Mouse (Mus musculus): Measurements from ENCODE around the gene Itln1. TPM values are rescaled to one million over a fixed set of nuclear protein-coding genes. Genes with fewer than 3 reads are reported as not detected.

The Itln1 gene
- polyA plus RNA-seq, 1 experiment, result not detected

DNA sequence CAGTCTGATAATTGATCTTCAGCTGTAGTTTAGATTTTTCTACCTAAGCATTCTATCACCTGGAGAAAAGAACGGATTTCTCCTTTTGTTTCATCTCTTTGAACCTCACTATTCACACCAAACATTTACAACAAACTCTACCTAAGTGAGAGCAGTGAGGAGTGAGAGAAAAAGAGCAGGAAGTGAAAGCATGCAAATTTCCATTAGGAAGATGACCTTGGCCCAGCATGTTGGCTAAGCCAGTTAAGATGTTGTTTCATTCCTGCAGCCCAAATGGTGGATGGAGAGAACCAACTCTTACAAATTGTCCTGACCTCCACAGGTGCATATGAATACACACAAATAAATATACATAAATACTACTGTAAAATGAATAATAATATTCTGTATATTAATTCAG lies 5.6 kb upstream of the Itln1 start:
- TF ChIP-seq GATA1 (IDR thresholded peaks at IDR 0.05; ENCODE audit: low read length), result no peak

DNA sequence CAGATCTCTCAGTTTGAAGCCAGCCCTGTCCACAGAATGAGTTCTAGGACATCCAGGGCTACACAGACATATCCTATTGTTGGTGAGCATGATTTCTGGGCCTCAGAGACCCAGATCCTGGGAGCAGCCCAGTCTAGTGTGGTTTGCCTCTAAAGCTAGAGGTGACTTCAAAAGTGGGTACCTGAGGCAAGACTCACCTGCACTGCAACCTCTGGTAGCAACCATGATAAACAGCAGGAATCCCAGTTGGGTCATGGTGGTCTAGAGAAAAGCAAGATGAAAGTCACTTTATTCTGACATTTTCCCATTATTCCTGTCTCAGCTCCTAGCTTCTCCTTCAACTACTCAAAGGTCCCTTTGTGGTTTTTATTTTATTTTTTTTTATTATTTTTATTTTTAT lies 537 bp downstream of the Itln1 start:
- no peak for TF ChIP-seq GATA1 (IDR thresholded peaks at IDR 0.05; ENCODE audit: low read length)

DNA sequence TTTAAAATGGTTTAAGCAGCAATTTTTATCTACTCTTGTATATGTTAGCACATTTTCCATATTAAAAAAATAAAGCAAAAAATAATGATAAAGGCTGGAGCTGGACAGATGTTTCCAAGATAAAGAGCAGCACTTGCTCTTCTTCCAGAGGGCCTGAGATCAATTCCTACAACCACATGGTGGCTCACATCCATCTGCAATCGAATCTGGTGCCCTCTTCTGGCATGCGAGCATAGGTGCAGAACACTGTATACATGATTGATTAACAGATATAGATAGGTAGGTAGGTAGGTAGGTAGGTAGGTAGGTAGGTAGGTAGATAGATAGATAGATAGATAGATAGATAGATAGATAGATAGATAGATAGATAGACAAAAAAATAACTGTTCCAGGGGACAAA lies 2.3 kb downstream of the Itln1 start:
- no peak for TF ChIP-seq GATA1 (IDR thresholded peaks at IDR 0.05; ENCODE audit: low read length)

DNA sequence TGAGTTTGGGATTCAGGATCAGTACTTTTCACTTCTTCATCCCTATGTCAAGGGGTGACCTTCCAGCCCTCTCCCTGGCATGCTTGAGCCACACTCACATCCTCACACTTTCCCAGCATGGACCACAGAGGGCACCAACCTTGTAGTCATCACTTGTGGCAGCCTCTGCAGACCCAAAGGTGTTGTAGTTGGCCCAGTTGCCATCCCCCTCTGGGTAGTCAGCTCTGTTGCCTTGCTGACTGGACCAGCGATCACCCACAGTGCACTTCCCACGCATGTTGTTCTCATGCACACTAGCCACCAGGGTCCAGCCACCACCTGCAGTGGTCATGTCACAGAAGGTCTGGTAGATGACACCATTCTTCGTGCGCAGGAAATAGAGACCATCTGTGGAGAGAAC lies 3.7 kb downstream of the Itln1 start:
- no peak for TF ChIP-seq GATA1 (IDR thresholded peaks at IDR 0.05; ENCODE audit: low read length)

DNA sequence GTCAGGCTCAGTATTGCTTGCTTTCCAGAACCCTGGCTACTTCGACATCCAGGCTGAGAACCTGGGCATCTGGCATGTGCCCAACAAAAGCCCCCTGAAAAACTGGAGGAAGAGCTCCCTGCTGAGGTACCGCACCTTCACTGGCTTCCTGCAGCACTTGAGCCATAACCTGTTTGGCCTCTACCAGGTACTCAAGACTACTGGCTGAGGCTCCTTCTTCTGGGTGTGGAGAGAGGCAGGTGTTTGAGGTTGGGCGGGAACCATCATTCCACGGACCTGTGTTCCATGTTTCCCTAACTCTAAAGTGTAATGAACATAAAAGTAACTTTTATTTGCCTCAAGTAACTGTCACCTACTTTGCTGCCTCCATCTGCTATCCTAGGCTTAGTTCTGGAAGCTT lies 19.5 kb downstream of the Itln1 start:
- TF ChIP-seq GATA1 (IDR thresholded peaks at IDR 0.05; ENCODE audit: low read length), result no peak

DNA sequence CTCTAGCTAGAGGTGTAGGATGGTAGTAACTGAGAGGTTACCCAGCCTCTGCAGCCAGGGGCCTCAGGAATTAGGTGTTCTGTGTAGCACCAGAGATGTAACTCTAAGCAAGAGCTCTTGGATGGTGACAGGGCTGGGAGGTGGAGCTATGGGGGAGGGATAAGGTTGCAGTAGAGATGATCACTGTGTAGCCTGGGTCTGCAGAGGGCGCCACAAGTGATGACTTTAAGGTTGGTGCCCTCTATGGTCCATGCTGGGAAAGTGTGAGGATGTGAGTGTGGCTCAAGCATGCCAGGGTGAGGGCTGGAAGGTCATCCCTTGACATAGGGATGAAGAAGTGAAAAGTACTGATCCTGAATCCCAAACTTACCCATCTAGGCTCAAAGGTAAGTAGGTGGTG lies 20.1 kb downstream of the Itln1 start:
- TF ChIP-seq GATA1 (IDR thresholded peaks at IDR 0.05; ENCODE audit: low read length), result no peak

DNA sequence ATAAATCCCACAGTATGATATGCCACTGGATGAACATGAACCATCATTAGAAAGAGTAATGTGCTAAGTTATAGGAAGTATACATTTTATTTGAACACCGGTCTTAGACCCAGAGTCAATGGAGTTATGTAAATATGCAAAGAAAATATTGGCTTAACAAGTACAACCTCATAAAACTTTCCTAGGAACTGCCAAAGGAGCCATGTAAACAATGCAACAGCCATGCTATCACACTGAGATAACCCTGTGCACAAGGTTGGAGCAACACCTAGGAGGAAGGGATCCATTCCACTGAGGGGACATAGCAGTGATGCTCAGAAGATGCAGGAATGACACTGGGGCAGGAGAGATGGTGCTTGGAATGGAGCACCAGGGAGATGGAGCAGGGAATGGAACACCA lies 21.3 kb downstream of the Itln1 start:
- TF ChIP-seq GATA1 (IDR thresholded peaks at IDR 0.05; ENCODE audit: low read length), result no peak

DNA sequence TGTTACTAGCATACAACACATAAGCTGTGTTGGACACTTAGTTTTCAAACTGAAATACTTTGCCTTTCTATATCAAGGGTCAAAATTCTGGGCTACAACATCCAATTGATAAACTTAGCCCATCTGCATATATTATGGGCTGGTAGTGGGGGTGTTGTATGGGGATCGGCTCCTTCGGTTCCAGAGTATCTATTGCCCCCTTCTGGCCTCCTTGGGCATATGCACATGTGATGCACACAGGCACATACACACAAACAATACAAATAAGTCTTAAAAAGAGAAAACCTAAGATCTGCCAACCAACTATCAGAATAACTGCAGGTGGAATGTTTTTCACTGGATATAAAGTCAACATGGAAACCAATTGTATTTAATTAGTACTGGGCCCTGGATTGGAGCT lies 21.9 kb downstream of the Itln1 start:
- TF ChIP-seq GATA1 (IDR thresholded peaks at IDR 0.05; ENCODE audit: low read length), result no peak

DNA sequence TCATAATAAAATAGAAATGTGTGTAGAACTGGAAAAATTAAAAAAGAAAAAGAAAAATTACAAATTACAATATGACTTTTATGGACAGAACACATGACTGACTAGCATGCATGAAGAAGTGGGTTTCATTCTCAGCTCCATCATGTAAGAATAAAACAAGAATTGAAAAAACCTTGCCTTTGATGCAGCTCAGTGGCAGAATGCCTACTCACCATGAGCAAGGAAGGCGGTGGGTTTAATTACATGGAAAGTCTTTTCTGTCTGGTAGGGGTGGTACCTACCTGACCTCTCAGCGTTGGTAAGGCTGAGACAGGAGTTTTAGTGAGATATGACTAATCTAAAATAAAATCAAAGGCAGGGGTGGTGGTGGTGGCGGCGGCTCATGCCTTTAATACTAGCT lies 30.5 kb downstream of the Itln1 start:
- TF ChIP-seq GATA1 (IDR thresholded peaks at IDR 0.05; ENCODE audit: low read length), result no peak

DNA sequence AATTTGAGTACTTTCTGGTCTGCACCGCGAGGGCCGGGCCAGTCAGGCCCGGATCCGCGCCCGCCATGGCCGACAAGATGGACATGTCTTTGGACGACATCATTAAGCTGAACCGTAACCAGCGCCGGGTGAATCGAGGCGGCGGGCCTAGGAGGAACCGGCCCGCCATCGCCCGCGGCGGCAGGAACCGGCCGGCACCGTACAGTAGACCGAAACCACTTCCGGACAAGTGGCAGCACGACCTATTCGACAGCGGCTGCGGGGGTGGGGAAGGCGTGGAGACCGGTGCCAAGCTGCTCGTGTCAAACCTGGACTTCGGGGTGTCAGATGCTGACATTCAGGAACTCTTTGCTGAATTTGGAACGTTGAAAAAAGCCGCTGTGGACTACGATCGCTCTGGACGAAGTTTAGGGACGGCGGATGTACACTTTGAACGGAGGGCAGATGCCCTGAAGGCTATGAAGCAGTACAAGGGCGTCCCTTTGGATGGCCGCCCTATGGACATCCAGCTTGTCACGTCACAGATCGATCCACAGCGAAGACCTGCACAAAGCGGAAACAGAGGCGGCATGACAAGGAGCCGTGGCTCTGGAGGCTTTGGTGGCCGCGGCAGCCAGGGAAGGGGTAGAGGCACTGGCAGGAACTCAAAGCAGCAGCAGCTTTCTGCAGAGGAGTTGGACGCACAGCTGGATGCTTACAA lies 31.4 kb downstream of the Itln1 start:
- TF ChIP-seq GATA1 (IDR thresholded peaks at IDR 0.05; ENCODE audit: low read length), result no peak

DNA sequence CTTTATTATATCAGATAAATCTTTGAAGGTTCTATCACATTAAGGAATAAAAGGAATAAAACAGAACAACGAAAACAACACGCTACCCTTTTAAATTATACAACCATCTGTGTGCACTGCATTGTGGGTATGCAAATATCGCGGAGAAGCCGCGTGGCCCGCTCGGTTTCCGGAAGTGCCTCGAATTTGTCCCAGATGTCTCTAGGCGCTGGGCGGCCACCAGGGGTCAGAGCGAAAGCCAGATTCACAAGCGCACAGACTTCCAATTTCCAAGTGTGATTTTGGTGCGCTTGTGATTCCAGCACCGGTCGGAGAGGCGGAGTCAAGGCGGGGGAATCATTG lies 31.9 kb downstream of the Itln1 start, which contains the start of gene Alyref2:
Alyref2 (plus strand) TSS at position 229 of the 342 bp plus-strand sequence.
- TF ChIP-seq GATA1 (IDR thresholded peaks at IDR 0.05; ENCODE audit: low read length), result no peak

DNA sequence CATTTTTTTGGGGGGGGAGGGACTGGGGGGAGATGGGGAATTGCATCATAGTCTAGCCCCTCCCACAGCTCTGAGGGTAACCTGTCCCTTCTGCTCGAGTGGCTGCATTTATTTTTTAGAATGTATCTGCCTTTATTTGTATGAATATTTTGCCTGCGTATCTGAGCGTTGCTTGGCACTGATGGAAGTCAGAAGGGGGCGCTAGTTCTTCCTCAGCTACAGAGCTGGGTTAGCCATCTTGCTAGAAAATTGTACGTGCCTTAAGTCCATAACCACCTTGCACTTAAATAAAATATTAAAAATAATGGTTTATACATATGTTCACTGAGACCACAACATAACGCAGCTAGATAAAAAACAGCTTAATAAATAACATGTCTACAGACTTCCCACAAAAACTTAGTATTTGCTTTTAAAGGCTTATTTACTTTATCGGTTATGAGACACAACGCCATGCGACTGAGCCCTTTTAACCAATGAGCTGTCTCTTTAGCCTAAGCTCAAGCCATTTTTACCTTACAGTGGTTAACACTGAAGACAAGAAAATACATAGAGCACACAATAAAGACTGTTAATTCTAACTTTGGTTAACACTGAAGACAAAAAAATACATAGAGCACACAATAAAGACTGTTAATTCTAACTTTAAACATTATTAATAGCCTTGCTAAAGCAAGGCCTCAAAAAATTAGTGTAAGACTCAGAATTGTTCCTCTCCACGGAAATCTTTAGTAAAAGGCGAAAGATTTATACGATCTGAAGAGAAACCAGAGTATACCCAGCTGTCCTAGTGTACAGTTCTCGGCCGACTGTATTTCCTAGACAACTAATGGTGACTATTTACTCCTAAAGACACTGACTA lies 32.5 kb downstream of the Itln1 start:
- TF ChIP-seq GATA1 (IDR thresholded peaks at IDR 0.05; ENCODE audit: low read length), result no peak

DNA sequence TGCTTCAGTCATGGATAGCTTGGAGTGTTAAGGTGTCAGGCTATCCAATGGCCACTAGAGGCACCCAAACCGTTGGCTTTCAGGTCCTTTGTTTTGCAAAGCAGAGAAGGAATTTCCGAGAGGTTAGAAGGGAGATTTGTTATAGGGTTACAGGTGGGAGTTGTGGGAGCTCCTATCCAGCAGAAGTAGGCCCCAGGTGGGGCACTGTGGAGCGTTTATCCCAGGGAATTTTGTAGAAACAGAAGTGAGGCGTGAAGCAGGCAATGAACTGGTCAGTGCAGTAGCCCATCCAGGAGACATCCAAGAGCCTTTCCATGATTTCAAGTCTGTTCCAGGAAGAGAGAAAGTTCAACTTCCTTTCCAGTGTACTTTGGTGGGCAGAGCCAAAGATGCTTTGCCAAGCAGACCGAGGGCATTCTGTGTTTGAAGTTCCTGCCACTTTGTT lies 33.4 kb downstream of the Itln1 start:
- no peak for TF ChIP-seq GATA1 (IDR thresholded peaks at IDR 0.05; ENCODE audit: low read length)

DNA sequence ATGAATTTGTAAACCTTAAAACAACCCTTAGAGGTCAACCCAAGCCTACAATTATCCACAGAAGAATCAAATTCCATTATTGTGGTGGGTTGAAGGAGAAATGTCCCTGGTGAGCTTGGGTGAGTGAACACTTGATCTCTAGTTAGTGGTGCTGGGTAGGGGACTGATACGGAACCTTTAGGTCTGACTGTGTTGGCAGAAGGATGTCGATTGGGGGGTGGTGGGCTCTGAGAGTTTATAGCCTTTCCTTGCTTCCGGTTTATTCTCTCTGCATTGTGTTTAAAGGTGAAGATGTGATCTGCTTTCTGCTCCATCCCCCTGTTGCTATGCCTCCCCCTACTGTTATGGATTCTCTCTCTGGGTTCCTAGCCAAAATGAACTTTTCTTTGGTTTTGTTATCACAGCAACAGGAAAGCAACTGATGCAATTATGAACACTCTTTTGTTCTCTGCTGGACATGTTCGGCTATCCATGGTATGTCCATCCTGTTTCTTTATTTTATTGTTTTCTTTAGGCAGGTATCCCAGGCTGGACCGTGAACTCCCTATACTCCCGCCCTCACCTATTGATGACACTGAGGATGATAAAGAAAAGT lies 34.0 kb downstream of the Itln1 start:
- no peak for TF ChIP-seq GATA1 (IDR thresholded peaks at IDR 0.05; ENCODE audit: low read length)

DNA sequence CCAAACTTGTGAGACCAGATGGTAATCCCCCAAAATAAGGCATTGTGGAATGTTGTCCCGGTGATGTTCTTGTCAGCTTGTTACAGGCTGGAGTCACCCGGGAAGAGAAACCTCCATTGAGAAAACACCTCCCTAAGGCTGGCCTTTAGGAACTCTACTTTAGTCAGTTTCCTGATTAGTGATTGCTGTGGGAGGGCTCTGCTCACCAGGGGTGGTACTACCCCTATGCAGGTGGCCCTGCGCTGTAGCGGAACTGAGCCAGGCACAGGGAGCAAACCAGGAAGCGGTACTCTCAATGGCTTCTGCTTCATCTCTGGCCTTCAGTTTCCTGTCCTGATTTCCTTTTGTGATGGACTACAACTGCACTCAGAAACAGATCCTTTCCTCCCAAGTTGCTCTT lies 35.2 kb downstream of the Itln1 start:
- no peak for TF ChIP-seq GATA1 (IDR thresholded peaks at IDR 0.05; ENCODE audit: low read length)

DNA sequence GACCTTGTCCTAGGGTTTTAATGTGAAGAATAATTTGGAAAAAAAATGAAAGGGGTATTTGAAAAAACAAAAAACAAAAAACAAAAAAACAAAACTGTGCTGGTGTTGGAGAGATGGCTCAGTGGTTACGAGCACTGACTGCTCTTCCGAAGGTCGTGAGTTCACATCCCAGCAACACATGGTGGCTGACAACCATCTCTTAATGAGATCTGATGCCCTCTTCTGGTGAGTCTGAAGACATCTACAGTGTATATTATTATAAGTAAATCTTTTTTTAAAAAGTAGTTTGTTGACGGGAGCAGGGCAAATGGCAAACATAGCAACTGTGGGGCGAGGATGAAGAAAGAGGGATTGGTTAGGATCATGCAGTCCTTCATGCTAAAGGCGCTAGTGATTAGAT lies 39.7 kb downstream of the Itln1 start:
- no peak for TF ChIP-seq GATA1 (IDR thresholded peaks at IDR 0.05; ENCODE audit: low read length)
